Mouse (Mus musculus): Measurements from ENCODE around the gene Dlg2.

DNA sequence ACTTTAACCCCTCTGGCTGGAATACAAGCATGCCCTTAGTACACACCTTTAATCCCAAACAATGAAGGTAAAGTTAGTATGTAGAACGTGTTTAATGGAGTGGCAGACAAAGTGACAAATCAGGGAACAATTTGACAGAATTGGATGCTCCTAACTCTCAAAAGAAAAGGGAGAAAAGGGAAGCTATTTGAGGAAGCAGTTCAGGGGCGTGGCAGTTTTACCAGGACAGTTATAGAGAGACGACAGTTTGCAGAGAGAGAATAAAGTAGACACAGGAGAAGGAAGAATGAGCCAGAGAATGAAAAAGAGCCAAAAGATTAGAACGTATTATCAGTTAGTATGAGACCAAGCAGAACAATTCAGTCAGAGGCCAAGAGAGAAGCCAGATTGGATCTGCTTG is 1122.1 kb downstream of the Dlg2 start:
- TF ChIP-seq CTCF (IDR thresholded peaks at IDR 0.05; ENCODE audit: low read depth, low read length) (no peak), GATA1 (IDR thresholded peaks at IDR 0.05; ENCODE audit: borderline replicate concordance, low read length) (no peak)

All from G1E (cell line).